ENCODE assay signal across 16 mouse cellular contexts in the genomic region with DNA sequence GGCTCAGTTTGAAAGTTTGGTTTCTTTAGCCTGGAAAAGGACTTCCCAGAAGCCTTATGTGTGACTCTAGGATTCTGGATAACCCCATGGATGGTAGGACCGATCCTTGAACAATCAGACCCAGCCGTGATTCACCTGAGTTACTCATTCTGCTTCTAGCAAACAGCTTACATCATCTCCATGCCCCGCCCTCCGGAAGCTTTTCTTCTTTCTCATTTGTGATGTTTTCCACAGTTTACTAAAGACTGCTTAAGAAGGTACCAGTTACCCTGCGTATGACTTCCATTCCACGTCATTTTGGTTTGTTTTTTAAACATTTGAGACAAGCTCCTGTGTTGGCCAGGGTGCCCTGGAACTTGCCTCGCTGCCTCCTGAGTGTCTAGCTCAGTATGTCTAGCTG. TPM values are rescaled to one million over a fixed set of nuclear protein-coding genes. Genes with fewer than 3 reads are reported as not detected.
DNase-seq lines count a peak whose midpoint lies in the region; ATAC-seq and TF ChIP-seq lines count a peak whose summit lies in the region.
"Had no signal": no experiment of that assay in that cellular context is flagged by ENCODE, and none has a peak within 500 bp of the region (broad histone marks: within the 10 kb centered on the region; RNA-seq: fewer than 3 reads in every experiment).

No protein-coding gene starts in this region.

- H3K27me3 ChIP-seq in lung, embryonic 14.5 days (ENCODE audit: insufficient read depth, low read length) = no peaks in the 10 kb centered on the region
- no peaks in the 10 kb centered on the region for H3K27me3 ChIP-seq in embryonic facial prominence, embryonic 14.5 days (replicated peaks; ENCODE audit: control insufficient read depth, insufficient read depth, low read length)
- H3K27me3 ChIP-seq in stomach, embryonic 16.5 days (ENCODE audit: control insufficient read depth, insufficient read depth, low read length) = no peaks in the 10 kb centered on the region
- H3K27me3 ChIP-seq: hindbrain, embryonic 15.5 days; midbrain, embryonic 13.5 days; stomach, embryonic 15.5 days had no signal

- no peak overlapping the region for H3K4me2 ChIP-seq in lung, embryonic 14.5 days
- H3K4me2 ChIP-seq in embryonic facial prominence, embryonic 14.5 days (ENCODE audit: low read depth, low read length) = no peak overlapping the region
- H3K4me2 ChIP-seq in stomach, embryonic 16.5 days (ENCODE audit: low read depth, low read length) = no peak overlapping the region
- H3K4me2 ChIP-seq: hindbrain, embryonic 15.5 days; midbrain, embryonic 13.5 days had no signal

- 69% methylated on average over 7 of the region's 7 CpGs for WGBS in lung, embryonic 14.5 days
- WGBS in embryonic facial prominence, embryonic 14.5 days = 70% methylated on average over 7 of the region's 7 CpGs
- 69% methylated on average over 7 of the region's 7 CpGs for WGBS in stomach, embryonic 16.5 days

- ATAC-seq in lung, embryonic 14.5 days (ENCODE audit: insufficient read depth) = no peak
- peak; percentile 37 for ATAC-seq in CD4-positive, CD25-positive, alpha-beta regulatory T cell, adult 4 months
- ATAC-seq in embryonic facial prominence, embryonic 14.5 days (ENCODE audit: low read depth) = no peak
- ATAC-seq in stomach, embryonic 16.5 days (ENCODE audit: insufficient read depth, low FRiP score) = peak; percentile 25; the same call in 1 of the 2 replicates
- ATAC-seq: midbrain, embryonic 13.5 days had no signal

- intact Hi-C loops in heart, postnatal 36 days (cut with DNase I) = no loop called here

- TF ChIP-seq CTCF in lung, embryonic 14.5 days (IDR thresholded peaks at IDR 0.05; ENCODE audit: low read depth) = no peak

- H3K4me1 ChIP-seq in lung, embryonic 14.5 days (ENCODE audit: insufficient read depth) = peaks cover 14% of the 10 kb centered on the region
- peaks cover 21% of the 10 kb centered on the region for H3K4me1 ChIP-seq in embryonic facial prominence, embryonic 14.5 days (ENCODE audit: control insufficient read depth, insufficient read depth, low read length)
- H3K4me1 ChIP-seq in stomach, embryonic 16.5 days (ENCODE audit: control insufficient read depth, insufficient read depth, low read length) = peaks cover 9% of the 10 kb centered on the region
- H3K4me1 ChIP-seq: hindbrain, embryonic 15.5 days; midbrain, embryonic 13.5 days had no signal

- H3K36me3 ChIP-seq in lung, embryonic 14.5 days (ENCODE audit: insufficient read depth) = no peaks in the 10 kb centered on the region
- H3K36me3 ChIP-seq in embryonic facial prominence, embryonic 14.5 days (ENCODE audit: control insufficient read depth, insufficient read depth, low read length) = no peaks in the 10 kb centered on the region
- H3K36me3 ChIP-seq in stomach, embryonic 16.5 days (ENCODE audit: control insufficient read depth, insufficient read depth, low read length) = no peaks in the 10 kb centered on the region
- H3K36me3 ChIP-seq: hindbrain, embryonic 15.5 days; midbrain, embryonic 13.5 days; stomach, embryonic 15.5 days had no signal

- no peaks in the 10 kb centered on the region for H3K9me3 ChIP-seq in lung, embryonic 14.5 days (ENCODE audit: low read depth, low read length)
- H3K9me3 ChIP-seq in embryonic facial prominence, embryonic 14.5 days (ENCODE audit: control insufficient read depth, low read length) = no peaks in the 10 kb centered on the region
- no peaks in the 10 kb centered on the region for H3K9me3 ChIP-seq in stomach, embryonic 16.5 days (replicated peaks; ENCODE audit: control insufficient read depth, low read length)
- H3K9me3 ChIP-seq: hindbrain, embryonic 15.5 days; midbrain, embryonic 13.5 days; stomach, embryonic 15.5 days had no signal

- H3K4me3 ChIP-seq in lung, embryonic 14.5 days (ENCODE audit: low read depth, low read length) = no peak overlapping the region
- no peak overlapping the region for H3K4me3 ChIP-seq in embryonic facial prominence, embryonic 14.5 days (ENCODE audit: low read depth, low read length)
- H3K4me3 ChIP-seq in stomach, embryonic 16.5 days (replicated peaks; ENCODE audit: low read length) = no peak overlapping the region
- H3K4me3 ChIP-seq: hindbrain, embryonic 15.5 days; midbrain, embryonic 13.5 days; stomach, embryonic 15.5 days had no signal

- H3K27ac ChIP-seq in lung, embryonic 14.5 days (ENCODE audit: low read depth) = peak overlapping the region; percentile 42; the same call in 1 of the 2 replicates
- peak overlapping the region; percentile 53; the same call in 1 of the 2 replicates for H3K27ac ChIP-seq in embryonic facial prominence, embryonic 14.5 days (replicated peaks; ENCODE audit: low read depth, low read length)
- no peak overlapping the region for H3K27ac ChIP-seq in stomach, embryonic 16.5 days (ENCODE audit: low read length)
- H3K27ac ChIP-seq: hindbrain, embryonic 15.5 days; macrophage; midbrain, embryonic 13.5 days had no signal

- no peak overlapping the region for H3K9ac ChIP-seq in lung, embryonic 14.5 days
- no peak overlapping the region for H3K9ac ChIP-seq in embryonic facial prominence, embryonic 14.5 days (ENCODE audit: low read depth, low read length)
- H3K9ac ChIP-seq in stomach, embryonic 16.5 days (ENCODE audit: low read length) = no peak overlapping the region
- H3K9ac ChIP-seq: hindbrain, embryonic 15.5 days; midbrain, embryonic 13.5 days; stomach, embryonic 15.5 days had no signal

- no peak for DNase-seq in lung, embryonic 14.5 days
- no peak for DNase-seq in lung, adult 18-20 months
- DNase-seq in embryonic facial prominence, embryonic 14.5 days (ENCODE audit: low spot score) = no peak
- no peak for DNase-seq in thymus, postnatal 14 days
- no peak for DNase-seq in heart, postnatal 36 days
- DNase-seq: cerebellum, adult 18-20 months; kidney, adult 8-10 months; layer of hippocampus, postnatal 36 days; liver; right cerebral cortex, postnatal 4 days had no signal

RNA-seq across cellular contexts. Expression of a gene that starts 13.6 kb away (rescaled TPM):
- 5.8 and 7.7 TPM in 2 replicates for polyA plus RNA-seq in lung, embryonic 14.5 days (2014; fragmentation: Nextera tagmentation; extraction: Ambion mirVana)
- polyA plus RNA-seq in CD4-positive, CD25-positive, alpha-beta regulatory T cell, adult 4 months (2017; shearing (Covaris generic)) = 1 to 10 TPM; 1.3 to 2.1 TPM
- 12.5 and 13.1 TPM in 2 replicates for polyA plus RNA-seq in embryonic facial prominence, embryonic 14.5 days (2014; fragmentation: Nextera tagmentation; extraction: Ambion mirVana)
- 7.8 and 8.8 TPM in 2 replicates for polyA plus RNA-seq in stomach, embryonic 16.5 days (2015; fragmentation: Nextera tagmentation; extraction: Ambion mirVana)
- total RNA-seq in heart, postnatal 36 days (2021) = under 1 TPM; 0.64 to 0.92 TPM
- polyA plus RNA-seq: macrophage had no signal

Comparison
In these comparisons a context has a peak if more than half of its experiments do, and no peak if none do; other contexts are left out.
1. ATAC-seq: peak in CD4-positive, CD25-positive, alpha-beta regulatory T cell, adult 4 months (single experiment) and stomach, embryonic 16.5 days (single experiment); none in lung, embryonic 14.5 days (single experiment) and embryonic facial prominence, embryonic 14.5 days (single experiment).